Mouse (Mus musculus) E14TG2a.4 (cell line): Measurements from ENCODE around the gene Mlip.
"Not testable (repeated sequence)": the region's sequence is repeated elsewhere in the genome, so short reads cannot be mapped to it uniquely, and the experiment has no call there.

Experiments
- H3K27me3 ChIP-seq: 2 replicates; pipeline ENCODE4 v1.6.1; 2014; ENCODE audit warnings: low read length, control low read depth; ENCODE audit not compliant: insufficient read depth
- H3K36me3 ChIP-seq: 2 replicates; pipeline ENCODE4 v1.6.1; 2014; ENCODE audit warnings: low read length, control low read depth; ENCODE audit not compliant: insufficient read depth
- H3K4me1 ChIP-seq: replicated peaks from 2 replicates; pipeline ENCODE4 v1.6.1; 2014; ENCODE audit warnings: low read depth, low read length, control low read depth
- H3K4me3 ChIP-seq: replicated peaks from 2 replicates; pipeline ENCODE4 v1.5.1; 2014; ENCODE audit warnings: mild to moderate bottlenecking, low read length
- H3K9me3 ChIP-seq: 2 replicates; pipeline ENCODE4 v1.6.1; 2014; ENCODE audit warnings: low read length, control low read depth
- CTCF ChIP-seq: conservative IDR thresholded peaks from 2 replicates; pipeline ENCODE4 v1.5.1; 2014; ENCODE audit warnings: low read length
- NANOG ChIP-seq: IDR thresholded peaks from 2 replicates; pipeline ENCODE4 v1.6.1; 2014; ENCODE audit warnings: borderline replicate concordance, low read length, mixed read lengths
- POU5F1 ChIP-seq: IDR thresholded peaks from 2 replicates; pipeline ENCODE4 v1.6.1; 2014; ENCODE audit warnings: low read length, borderline replicate concordance

Gene Mlip

DNA sequence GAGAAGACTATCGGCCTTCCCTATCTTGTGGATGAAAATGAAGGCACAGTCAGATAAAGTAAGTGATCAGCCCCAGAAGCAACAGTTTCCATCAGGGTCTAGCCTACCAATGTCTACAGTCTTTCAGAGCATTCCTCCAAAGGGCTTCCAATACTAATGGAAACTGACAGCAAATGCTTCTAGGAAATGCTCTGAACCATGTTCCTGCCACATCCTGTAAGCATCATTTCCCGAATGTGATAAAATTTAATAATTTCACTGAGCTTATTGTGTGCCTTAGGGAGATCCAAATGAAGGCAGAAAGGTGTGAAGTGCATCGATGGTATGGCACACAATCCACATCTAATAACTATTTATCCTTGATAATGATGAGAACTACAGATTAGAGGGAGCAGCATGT is 173.3 kb downstream of the Mlip start:
- H3K4me3 ChIP-seq = no peak overlapping the region
- H3K4me1 ChIP-seq = no peaks in the 10 kb centered on the region
- H3K27me3 ChIP-seq = no peaks in the 10 kb centered on the region
- H3K36me3 ChIP-seq = no peaks in the 10 kb centered on the region
- TF ChIP-seq NANOG (no peak), CTCF (no peak), POU5F1 (no peak)
- peaks cover 4% of the 10 kb centered on the region; the same call in 1 of the 2 replicates for H3K9me3 ChIP-seq

DNA sequence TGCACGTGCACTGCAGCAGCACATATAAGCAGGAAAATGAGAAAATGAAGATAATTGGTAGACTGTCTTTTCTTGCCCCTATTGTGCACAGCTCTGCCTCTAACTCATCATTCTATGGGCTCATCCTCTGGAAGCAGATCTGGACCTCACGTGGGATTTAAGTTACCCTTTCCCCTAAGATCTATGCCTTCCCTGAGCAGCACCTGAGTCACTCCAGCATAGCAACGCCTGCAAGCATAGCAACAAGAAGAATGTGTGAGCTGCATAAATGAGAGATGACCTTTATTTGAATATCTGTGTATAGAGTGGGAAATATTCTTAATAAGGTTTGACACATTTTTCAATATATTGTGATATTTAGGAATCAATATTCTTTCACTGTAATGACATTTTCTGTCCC is 176.9 kb downstream of the Mlip start:
- Histone ChIP-seq H3K36me3 (no peaks in the 10 kb centered on the region), H3K4me1 (no peaks in the 10 kb centered on the region), H3K9me3 (no peaks in the 10 kb centered on the region), H3K4me3 (no peak overlapping the region), H3K27me3 (no peaks in the 10 kb centered on the region)
- TF ChIP-seq NANOG = no peak
- TF ChIP-seq POU5F1 = no peak
- no peak for TF ChIP-seq CTCF

DNA sequence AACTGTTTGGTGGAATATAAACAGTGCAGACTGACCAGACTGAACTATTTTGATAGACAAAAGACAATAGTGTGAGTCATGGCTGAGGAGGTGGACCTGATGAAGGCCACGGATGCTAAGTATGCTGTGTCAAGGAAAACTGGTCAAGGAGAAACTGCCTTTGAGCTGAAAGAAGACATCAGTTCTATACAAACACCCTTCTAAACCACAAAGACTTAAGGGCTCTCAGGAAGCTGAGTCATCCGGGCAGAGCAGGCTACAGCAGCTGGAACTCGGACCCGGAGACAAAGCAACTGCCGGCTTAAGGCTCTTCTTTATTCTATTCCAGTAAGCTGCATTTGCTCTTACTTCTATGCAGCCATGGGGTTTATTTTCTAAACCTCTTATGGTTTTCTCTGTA is 180.7 kb downstream of the Mlip start:
- no peaks in the 10 kb centered on the region for H3K4me1 ChIP-seq
- no peaks in the 10 kb centered on the region for H3K36me3 ChIP-seq
- no peaks in the 10 kb centered on the region for H3K9me3 ChIP-seq
- no peaks in the 10 kb centered on the region for H3K27me3 ChIP-seq
- no peak overlapping the region for H3K4me3 ChIP-seq
- TF ChIP-seq POU5F1 (no peak), NANOG (no peak), CTCF (no peak)

DNA sequence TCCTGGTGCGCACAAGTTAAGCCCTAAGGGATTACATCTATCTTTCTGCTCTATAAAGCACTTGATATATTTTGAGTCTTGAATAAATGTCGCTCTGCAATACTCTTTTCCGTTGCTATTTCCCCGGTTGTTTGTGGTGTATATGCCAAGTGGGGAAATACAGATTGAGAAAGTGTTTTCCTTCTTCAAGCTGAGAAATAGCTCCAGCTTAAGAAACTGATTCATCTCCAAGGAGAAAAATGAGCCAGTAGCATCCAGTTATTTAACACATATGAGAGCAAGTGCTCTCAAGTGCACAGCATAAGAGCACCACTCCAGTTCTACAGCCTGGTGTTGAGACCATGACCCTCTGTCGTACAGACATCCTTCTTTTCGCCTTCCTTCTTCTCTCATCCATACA is 186.9 kb downstream of the Mlip start:
- TF ChIP-seq NANOG (no peak), POU5F1 (no peak), CTCF (no peak)
- Histone ChIP-seq H3K27me3 (no peaks in the 10 kb centered on the region), H3K4me3 (no peak overlapping the region), H3K36me3 (no peaks in the 10 kb centered on the region), H3K4me1 (no peaks in the 10 kb centered on the region), H3K9me3 (no peaks in the 10 kb centered on the region)

DNA sequence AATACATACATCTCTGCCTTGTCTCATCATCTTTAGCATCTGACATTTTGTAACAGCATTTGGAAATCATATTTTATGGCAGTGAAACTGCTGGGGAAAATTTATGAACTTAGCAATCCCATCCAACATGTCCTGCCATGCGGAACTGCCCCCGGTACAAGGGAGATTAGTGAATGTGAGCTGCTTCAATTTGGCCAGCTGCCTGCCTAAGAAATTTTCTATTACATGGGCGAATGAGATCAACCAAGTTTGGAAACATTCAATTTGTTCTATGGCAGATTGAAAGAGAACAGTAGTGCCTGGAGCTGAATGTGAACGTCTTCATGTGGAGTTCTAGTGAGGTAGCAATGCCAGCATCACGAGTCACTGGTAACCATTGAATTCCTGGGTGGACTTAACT is 191.0 kb downstream of the Mlip start:
- no peaks in the 10 kb centered on the region for H3K4me1 ChIP-seq

DNA sequence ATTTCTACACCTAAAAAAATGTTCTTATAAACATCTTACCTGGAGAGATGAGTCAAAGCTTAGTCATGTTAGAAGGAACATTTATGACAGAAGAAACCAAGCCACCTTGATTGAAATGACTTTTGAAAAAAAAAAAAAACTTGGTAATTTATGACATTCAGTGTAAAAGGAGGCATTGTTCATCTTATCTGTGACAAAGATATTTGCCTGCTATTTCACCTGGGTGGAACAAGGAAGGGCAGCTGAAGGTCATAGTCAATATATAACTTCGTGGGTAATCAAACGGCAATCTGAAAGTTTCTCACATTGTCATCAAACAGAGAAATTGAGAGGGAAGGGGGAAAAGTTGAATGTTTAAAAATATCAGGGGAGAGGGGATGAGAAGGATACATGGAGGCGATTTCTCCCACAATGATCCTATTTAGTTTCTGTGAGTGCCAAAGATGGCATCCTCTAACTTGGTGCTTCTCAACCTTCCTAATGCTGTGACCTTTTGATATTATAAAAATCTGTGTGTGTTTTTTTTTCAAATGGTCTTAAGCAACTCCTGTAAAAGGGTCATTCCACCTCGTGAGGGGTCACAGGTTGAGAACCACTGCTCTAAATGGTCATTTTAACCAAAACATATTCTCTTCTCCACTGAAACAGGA is 192.4 kb downstream of the Mlip start:
- H3K27me3 ChIP-seq = no peaks in the 10 kb centered on the region
- TF ChIP-seq CTCF (no peak), NANOG (no peak), POU5F1 (no peak)

More for the DNA sequence above, 191.0 kb downstream of the Mlip start:
- no peak overlapping the region for H3K4me3 ChIP-seq
- no peaks in the 10 kb centered on the region for H3K36me3 ChIP-seq
- no peak for TF ChIP-seq NANOG
- H3K27me3 ChIP-seq = no peaks in the 10 kb centered on the region
- H3K9me3 ChIP-seq = no peaks in the 10 kb centered on the region

DNA sequence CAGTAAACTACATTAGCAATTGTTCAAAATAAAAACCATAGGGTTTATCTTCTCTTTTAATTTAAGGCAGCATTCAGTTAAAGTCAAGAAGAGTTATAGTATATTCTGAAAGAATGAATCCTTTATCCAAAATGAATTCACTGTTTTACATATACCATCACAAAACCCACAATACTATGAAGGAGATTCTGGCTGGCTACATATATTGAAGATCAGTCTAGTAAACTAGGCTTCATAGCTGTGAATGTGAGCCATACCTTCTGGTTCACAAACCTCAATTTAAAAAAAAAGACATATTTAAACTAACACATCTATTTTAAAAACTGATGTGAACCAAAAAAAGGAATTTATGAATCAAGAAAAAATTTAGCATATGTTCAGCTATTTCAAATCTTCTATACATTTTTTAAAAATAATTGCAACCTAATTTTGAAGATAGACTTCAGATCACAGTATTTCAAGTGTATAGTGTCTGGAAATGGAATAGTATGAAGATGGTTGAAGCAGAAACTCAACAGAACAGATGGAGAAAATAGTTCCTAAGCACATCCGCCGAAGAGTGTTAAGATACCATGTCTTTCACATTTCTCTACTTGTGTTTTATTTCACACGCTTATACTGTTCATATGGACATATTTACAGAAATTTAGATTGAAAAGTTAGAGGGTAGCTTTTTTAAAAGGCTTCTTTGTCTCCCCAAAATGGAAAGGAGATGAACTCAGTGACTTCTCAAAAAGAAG is 204.1 kb downstream of the Mlip start:
- Histone ChIP-seq H3K4me1 (no peaks in the 10 kb centered on the region), H3K36me3 (no peaks in the 10 kb centered on the region), H3K4me3 (no peak overlapping the region), H3K27me3 (no peaks in the 10 kb centered on the region), H3K9me3 (no peaks in the 10 kb centered on the region)
- TF ChIP-seq POU5F1 (no peak), NANOG (no peak), CTCF (no peak)

More for the DNA sequence above, 192.4 kb downstream of the Mlip start:
- Histone ChIP-seq H3K9me3 (no peaks in the 10 kb centered on the region), H3K4me1 (no peaks in the 10 kb centered on the region), H3K4me3 (no peak overlapping the region), H3K36me3 (no peaks in the 10 kb centered on the region)

DNA sequence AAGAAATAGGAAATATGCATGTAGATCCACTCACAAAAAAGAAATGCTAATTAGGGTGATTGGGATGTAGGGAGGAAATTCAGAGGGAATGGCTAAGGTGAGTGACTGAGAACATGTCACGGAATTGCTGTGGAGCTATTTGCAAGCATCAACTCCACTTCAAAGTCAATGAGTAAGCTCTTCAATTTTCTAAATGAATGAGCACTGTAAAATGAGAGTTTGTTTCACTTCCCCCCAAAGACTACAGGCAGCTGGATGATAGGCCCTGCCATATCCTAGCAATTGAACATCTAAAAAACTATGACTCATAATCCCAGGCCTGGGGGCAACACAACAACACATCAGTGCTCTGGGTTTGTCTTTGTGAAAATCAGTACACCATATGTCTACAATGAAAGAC is 233.0 kb downstream of the Mlip start:
- H3K4me3 ChIP-seq = no peak overlapping the region
- no peaks in the 10 kb centered on the region for H3K36me3 ChIP-seq
- H3K9me3 ChIP-seq = no peaks in the 10 kb centered on the region
- H3K27me3 ChIP-seq = no peaks in the 10 kb centered on the region
- no peaks in the 10 kb centered on the region for H3K4me1 ChIP-seq
- TF ChIP-seq NANOG (no peak), POU5F1 (no peak), CTCF (no peak)

DNA sequence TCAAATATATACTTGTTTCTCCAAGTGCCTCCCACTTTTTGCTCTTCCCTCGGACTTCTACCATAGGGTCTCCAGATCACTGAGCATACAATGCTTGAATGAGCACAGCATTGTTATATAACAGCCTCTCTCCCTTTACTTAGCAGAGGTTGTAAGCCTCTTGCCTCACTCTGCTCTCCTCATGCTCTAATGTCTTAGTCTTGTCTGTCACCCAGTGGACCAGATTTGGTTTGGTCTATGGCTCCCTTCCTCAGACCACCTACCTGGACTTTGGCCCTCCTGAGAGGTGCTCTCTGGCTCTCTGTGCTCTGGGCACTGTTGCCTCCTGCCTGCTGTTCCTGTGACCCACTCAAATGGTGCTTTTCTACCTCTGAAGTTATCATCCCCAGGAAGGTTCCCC is 255.9 kb downstream of the Mlip start:
- Histone ChIP-seq H3K4me1 (no peaks in the 10 kb centered on the region), H3K36me3 (no peaks in the 10 kb centered on the region), H3K9me3 (no peaks in the 10 kb centered on the region), H3K27me3 (no peaks in the 10 kb centered on the region), H3K4me3 (no peak overlapping the region)
- TF ChIP-seq POU5F1 = no peak
- TF ChIP-seq NANOG = no peak
- TF ChIP-seq CTCF = no peak

DNA sequence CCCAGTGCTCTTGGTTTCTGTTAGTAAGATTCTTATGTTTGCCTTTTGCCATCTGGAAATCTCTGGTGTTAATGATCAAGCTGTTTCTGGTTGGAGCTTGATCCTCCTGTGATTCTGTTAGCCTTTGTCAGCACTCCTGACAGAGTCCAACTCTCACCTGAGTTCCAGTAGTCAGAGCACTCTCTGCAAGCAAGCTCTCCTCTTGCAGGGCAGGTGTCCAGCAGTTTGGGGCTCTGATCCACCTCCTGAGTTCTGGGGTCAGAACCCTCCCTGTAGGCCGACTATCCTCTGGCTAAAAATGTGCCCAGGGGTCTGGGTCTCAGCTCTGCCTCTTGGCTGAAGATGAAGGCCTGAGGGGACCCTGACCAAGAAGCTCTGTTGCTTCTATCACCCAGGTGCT is 269.5 kb downstream of the Mlip start:
- not testable (repeated sequence) for H3K4me1 ChIP-seq, H3K36me3 ChIP-seq, H3K4me3 ChIP-seq, H3K27me3 ChIP-seq, H3K9me3 ChIP-seq
